In the genomic region with DNA sequence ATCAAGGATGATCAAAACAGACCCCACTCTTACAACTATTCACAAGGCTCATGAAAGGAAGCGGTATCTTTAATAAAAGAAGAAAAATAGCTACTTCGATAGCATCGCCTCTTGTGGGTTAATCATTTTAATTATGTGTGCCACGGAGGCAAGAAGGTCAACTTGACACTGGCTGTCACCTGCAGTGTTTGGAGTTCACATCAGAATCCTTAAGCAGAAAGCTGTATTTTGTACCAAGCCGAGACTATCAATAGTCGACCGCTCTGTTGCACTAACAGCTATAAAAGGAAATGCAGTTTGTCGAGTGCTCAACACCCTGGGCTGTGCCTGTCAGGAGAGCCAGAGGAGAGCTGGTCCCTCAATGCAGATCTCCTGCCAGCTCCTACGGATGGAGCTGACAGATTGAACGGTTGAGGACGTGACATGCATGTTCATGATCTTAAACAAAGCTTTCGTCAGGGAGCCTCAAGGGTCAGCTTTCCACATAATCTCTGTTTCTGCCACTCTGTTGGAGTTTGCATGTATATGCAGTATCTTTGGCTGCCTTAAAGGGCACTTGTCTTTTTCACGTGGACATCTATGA, we compare ENCODE assay signal across 10 mouse cellular contexts.
DNase-seq lines count a peak whose midpoint lies in the region; ATAC-seq and TF ChIP-seq lines count a peak whose summit lies in the region.
"Had no signal": no experiment of that assay in that cellular context is flagged by ENCODE, and none has a peak within 500 bp of the region (broad histone marks: within the 10 kb centered on the region; RNA-seq: fewer than 3 reads in every experiment).

No protein-coding gene starts in this region.

- H3K9ac ChIP-seq in neural tube, embryonic 11.5 days (ENCODE audit: low read length) = no peak overlapping the region
- H3K9ac ChIP-seq: heart, embryonic 12.5 days; liver, embryonic 13.5 days had no signal

- no peaks in the 10 kb centered on the region for H3K36me3 ChIP-seq in neural tube, embryonic 11.5 days (ENCODE audit: control insufficient read depth, insufficient read depth, low read length)
- H3K36me3 ChIP-seq: heart, embryonic 12.5 days; liver, embryonic 13.5 days had no signal

- H3K4me2 ChIP-seq in neural tube, embryonic 11.5 days (ENCODE audit: low read depth) = no peak overlapping the region
- H3K4me2 ChIP-seq: heart, embryonic 12.5 days; liver, embryonic 13.5 days had no signal

- ATAC-seq in neural tube, embryonic 11.5 days (ENCODE audit: insufficient read depth, low FRiP score, low TSS enrichment) = peak; percentile 92

- peak overlapping the region; percentile 42; the same call in 1 of the 2 replicates for H3K27ac ChIP-seq in neural tube, embryonic 11.5 days (ENCODE audit: low read depth, low read length)
- H3K27ac ChIP-seq in gastrocnemius, adult 2 months = no peak overlapping the region
- H3K27ac ChIP-seq: liver, embryonic 13.5 days had no signal

- peaks cover 23% of the 10 kb centered on the region for H3K4me1 ChIP-seq in neural tube, embryonic 11.5 days (ENCODE audit: control insufficient read depth, insufficient read depth, low read length)
- H3K4me1 ChIP-seq: liver, embryonic 13.5 days had no signal

- no peak for TF ChIP-seq CTCF in gastrocnemius, adult 2 months (IDR thresholded peaks at IDR 0.05)

- no peaks in the 10 kb centered on the region for H3K9me3 ChIP-seq in neural tube, embryonic 11.5 days (ENCODE audit: control insufficient read depth, low read length)
- H3K9me3 ChIP-seq: heart, embryonic 12.5 days; liver, embryonic 13.5 days had no signal

- WGBS in neural tube, embryonic 11.5 days = 36% methylated on average over 13 of the region's 13 CpGs

- H3K27me3 ChIP-seq in neural tube, embryonic 11.5 days (ENCODE audit: control insufficient read depth, insufficient read depth, low read length) = no peaks in the 10 kb centered on the region
- H3K27me3 ChIP-seq: liver, embryonic 13.5 days had no signal

- no peak overlapping the region for H3K4me3 ChIP-seq in neural tube, embryonic 11.5 days (ENCODE audit: low read depth, low read length)
- H3K4me3 ChIP-seq in gastrocnemius, adult 2 months = no peak overlapping the region
- H3K4me3 ChIP-seq: heart, embryonic 12.5 days; liver, embryonic 13.5 days had no signal

- DNase-seq in cerebellum, postnatal 14 days = peak; percentile 35 to 60
- DNase-seq in cerebellum, adult 9-10 months = no peak
- DNase-seq in neural tube, embryonic 11.5 days (ENCODE audit: low spot score) = peak; percentile 69
- no peak for DNase-seq in neural tube, embryonic 10.5 days (ENCODE audit: extremely low spot score, low spot score)
- peak; percentile 18 for DNase-seq in kidney, postnatal 14 days
- peak; percentile 68 for DNase-seq in retina, embryonic 14.5 days (ENCODE audit: low spot score)
- DNase-seq in layer of hippocampus, adult 9-11 months = no peak
- DNase-seq in gastrocnemius, adult 2 months = no peak
- DNase-seq: liver, embryonic 13.5 days had no signal

- intact Hi-C loops in gastrocnemius, adult 2 months (cut with DNase I) = no loop called here

Comparison
In these comparisons a context has a peak if more than half of its experiments do, and no peak if none do; other contexts are left out.
1. DNase-seq: peak in cerebellum, postnatal 14 days (2 of 2), neural tube, embryonic 11.5 days (single experiment), kidney, postnatal 14 days (single experiment) and retina, embryonic 14.5 days (single experiment); none in cerebellum, adult 9-10 months (single experiment), neural tube, embryonic 10.5 days (single experiment), layer of hippocampus, adult 9-11 months (single experiment) and gastrocnemius, adult 2 months (single experiment).